Mouse (Mus musculus): ENCODE measurements at regions not wholly inside any gene's neighbourhood (a gene's known extent, or its start where the extent isn't known, plus 50 kb on each side); places are given as distances from the start of the nearest gene placed in this dataset.
A peak's percentile ranks its signal among the peaks of the same experiment; 100 is the strongest.
"Not testable (repeated sequence)": the region's sequence is repeated elsewhere in the genome, so short reads cannot be mapped to it uniquely, and the experiment has no call there.

DNA sequence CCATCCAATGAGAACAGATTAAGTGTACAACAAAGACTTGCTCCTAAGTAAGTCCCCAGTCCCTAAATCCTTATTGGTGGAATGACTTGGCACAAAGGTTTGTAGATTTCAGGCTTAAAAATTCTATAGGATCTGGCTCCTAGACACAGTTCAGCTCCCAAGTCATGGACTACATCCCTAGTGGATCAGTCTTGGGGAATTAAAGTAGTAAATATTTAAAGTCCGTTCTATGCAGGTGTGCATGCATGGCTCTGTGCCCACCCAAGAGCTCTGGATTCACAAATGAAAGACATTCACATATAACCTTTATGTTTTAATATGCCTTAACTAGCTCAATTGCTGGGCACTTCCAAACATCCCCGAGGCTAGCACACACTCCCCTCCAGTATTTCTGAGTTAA lies 162.8 kb downstream of the Akr1d1 start:
- no peak for DNase-seq (ENCODE audit: low read depth, low spot score)

DNA sequence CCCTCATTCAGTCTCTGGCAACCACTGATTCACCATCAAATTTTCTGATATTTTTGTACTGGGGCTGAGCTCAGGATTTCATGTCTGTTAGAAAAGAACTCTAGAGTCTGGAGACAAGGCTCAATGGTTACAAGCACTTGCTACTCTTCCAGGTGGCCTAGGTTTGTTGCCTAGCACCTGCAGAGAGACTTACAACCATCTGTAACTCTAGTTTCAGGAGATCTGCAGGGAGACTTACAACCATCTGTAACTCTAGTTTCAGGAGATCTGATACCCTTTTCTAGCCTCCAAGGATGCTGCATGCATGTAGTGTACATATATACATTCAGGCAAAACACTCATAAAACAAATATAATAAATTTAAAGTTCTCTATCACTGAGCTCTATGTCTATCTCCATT lies 166.1 kb downstream of the Akr1d1 start:
- no peak for DNase-seq (ENCODE audit: low read depth, low spot score)

DNA sequence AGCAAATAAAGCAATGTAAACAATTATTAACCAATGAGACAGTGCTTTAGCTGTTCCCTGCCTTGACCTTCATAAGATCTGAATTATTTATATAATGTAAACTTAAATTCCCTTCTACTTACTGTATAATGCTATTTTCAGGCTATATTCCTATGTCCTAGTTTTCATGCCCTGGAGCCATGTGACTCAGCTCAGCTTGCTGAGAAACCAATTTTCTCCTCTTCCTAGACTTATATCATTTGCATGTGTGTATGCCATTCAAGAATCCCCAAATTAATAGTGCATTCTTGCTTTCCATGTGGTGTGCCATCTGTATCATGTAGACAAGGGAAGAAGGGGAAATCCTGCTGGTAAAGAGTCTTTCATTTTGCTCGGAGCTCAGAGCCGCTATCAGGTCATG lies 166.7 kb upstream of the Trim24 start:
- DNase-seq (ENCODE audit: low read depth, low spot score) = peak; percentile 30

DNA sequence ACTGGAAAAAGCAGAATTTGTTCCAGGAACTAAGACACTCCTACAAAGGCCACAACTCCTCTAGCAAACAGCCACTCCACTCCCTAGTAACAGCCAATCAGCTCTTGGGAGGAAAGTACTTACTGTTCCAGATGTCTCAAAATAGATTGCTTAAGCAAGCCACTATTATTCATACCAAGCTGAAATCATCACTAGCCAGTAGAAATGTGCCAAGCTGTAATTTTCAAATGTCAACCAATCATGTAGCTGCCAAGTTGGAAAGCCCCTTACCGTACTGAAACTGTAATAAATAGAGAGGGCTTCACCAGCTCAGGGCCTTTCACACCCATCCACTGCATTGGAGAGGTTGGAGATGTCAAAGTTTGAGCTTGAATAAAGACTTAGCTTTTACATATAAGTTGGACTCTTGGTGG lies 164.9 kb upstream of the Trim24 start:
- DNase-seq (ENCODE audit: low read depth, low spot score) = peak; percentile 7

DNA sequence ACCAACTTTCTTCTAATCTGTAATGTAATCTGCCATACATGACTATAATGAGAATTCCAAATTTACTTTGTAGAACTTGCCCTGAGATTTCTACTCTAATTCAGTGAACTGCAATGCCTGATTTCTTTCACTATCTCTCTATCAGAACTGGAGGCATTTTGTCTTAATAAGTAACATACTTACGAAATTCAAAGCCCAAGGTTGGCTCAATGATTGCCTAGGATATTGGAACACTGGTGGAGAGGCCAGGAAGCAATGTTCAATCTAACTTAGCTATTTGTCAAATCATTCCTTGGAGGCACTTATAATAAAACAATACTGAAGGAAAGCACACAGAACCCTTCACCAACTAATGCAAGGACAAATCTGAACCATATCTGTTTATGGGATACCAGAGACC lies 162.9 kb upstream of the Trim24 start:
- DNase-seq (ENCODE audit: low read depth, low spot score) = not testable (repeated sequence)

DNA sequence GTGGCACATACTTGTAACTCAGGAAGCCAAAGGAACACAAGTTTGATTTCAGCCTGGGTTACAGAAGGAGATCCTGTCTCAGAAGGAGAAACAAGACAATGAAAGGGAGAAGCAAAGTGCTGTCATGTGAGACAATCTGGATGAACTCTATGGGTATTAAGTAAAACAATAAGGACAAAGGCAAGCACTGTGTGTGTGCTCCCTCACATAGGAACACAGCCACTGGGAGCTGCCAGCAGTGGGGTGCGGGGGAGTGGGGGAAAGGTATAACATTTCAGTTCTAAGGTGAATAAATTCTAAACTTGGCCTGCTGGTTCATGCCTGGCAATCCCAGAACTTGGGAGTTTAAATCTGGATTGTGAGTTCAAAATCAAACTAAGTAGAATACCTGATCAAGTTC lies 158.8 kb upstream of the Trim24 start:
- DNase-seq (ENCODE audit: low read depth, low spot score) = no peak

DNA sequence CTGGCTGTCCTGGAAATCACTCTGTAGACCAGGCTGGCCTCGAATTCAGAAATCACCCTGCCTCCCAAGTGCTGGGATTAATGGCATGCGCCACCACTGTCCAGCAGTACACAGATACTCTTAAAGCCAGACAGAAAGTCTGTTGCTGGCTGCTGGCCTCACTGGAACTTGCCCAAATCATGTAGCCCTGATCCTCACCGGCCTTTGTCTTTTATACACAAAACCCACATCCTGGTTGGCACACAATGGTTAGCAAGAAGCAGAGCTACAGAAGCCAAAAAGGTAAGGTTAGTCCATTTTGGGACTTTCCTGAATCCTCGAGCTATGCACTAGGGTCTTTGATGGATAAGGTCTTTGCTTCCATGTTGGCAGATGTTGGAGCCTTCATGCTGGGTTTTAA lies 157.2 kb upstream of the Trim24 start:
- DNase-seq (ENCODE audit: low read depth, low spot score) = no peak

DNA sequence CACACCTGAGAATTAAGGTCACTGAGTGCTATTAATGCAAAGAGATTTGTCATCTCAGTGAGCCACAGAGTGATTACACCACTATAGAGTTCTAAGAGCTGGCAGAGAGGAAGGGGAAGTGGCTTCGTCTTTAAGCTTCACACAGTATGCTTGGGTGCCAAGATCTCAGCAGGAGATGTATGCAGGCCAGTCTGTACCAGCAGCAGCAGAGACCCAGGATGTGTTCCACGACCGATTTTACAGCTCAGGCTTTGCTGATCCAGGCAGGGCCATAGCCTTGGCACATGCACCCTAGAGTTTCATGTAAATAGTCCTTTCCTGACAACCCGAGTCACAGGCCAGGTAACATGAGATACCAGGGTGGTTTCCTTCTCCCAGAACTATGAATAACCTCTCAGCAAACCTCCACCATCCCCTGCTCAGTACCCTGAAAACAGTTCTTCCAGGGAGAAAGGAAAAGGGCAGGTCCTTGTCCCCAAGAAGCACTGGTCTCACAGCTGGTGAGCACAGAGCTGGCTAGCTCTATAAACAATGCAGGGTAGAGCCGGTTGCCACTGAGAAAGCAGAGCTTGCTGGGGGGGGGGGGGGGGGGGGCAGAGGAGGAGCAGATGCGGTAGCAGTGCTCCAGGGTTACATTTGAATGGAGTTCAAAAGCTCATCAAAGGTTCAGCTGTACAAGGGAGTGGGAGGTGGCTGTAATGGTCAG lies 156.2 kb upstream of the Trim24 start:
- peak; percentile 37 for DNase-seq (ENCODE audit: low read depth, low spot score)

DNA sequence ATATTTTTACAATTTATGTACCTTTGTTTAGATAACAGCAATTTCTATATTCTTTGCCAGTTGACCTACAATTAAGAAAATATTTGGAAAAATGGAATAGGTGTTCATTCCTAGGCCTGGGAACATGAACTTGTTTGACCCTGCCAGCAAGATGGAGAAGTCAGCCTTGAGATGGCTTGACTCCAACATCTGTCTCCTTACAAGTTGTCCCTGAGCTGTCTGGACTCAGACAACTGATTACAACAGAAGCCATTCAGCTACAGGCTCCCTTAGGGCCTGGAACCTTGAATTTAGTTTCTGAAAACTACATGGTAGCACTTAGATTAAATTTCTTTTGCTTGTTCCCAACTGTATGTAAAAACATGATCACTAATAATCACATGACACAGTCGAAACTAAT lies 148.9 kb upstream of the Trim24 start:
- no peak for DNase-seq (ENCODE audit: low read depth, low spot score)

DNA sequence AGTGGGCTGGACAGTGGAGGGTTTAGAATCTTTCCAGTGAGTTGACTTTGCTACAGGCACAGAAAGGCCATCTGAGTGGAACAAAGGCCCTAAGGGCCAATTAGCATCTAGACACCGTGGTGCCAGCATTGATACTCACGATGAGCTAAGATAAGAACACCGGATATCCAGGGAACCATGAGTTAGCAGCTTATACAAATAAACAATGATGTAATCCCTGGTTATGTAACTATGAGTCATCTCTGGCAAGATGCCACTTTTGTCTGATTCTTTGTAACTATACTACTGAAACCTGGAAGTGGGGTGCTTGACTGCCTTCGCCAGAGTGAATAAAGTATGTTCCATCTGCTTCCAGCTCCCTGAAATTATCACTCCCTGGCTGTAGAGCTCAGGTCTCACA lies 147.3 kb upstream of the Trim24 start:
- peak; percentile 88 for DNase-seq (ENCODE audit: low read depth, low spot score)

DNA sequence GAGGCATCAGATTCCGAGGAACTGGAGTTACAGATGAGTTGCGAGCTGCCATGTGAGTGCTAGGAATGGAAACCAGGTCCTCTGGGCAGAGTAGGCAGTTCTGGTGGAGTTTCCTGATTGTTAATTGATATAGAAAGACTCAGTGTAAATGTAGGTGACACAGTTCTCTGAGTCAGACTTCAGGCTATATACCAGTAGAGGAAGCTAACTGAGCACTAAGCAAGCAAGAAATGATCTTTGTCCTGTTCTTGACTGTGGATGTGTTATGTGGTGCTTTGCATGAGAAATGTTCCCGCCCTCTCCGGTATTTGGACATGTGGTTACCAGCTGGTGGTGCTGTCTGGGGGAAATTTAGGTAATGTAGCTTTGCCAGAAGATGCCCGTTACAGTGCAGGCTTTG lies 146.4 kb upstream of the Trim24 start:
- DNase-seq (ENCODE audit: low read depth, low spot score) = no peak

DNA sequence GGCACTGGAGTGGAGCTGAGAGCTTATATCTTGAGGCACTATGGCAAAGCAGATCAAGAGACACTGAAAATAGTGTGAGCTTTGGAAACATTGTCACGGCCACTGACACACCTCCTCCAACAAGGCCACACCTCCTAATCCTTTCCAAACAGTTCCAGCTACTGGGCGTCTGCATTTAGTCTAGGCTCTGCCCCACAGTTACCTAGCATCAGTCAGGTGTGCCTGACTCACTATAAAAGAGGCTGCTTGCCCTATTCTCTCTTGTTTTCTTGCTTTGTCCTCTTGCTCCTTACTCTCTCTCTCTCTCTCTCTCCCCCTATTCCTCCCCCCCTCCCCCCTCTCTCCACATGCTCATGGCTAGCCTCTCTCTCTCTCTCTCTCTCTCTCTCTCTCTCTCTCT lies 142.0 kb upstream of the Trim24 start:
- DNase-seq (ENCODE audit: low read depth, low spot score) = no peak

DNA sequence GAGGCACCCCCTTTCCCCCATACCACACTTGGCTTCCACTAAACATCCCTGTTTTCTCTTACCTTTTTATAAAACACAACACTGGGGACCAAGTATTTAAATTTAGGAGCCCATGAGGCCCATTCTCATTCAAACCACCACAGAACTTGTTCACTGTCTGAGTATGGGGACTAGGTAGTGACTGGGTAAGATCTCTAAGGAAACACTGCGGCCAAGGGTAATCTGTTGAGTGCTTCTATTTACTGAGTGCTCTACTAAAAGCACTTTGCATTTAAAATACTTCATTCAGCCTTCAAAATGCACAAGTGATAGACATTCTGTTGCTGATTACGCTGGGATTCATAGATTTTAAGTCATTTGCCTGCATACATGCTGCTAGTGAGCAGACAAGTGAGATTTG lies 141.4 kb upstream of the Trim24 start:
- DNase-seq (ENCODE audit: low read depth, low spot score) = no peak

DNA sequence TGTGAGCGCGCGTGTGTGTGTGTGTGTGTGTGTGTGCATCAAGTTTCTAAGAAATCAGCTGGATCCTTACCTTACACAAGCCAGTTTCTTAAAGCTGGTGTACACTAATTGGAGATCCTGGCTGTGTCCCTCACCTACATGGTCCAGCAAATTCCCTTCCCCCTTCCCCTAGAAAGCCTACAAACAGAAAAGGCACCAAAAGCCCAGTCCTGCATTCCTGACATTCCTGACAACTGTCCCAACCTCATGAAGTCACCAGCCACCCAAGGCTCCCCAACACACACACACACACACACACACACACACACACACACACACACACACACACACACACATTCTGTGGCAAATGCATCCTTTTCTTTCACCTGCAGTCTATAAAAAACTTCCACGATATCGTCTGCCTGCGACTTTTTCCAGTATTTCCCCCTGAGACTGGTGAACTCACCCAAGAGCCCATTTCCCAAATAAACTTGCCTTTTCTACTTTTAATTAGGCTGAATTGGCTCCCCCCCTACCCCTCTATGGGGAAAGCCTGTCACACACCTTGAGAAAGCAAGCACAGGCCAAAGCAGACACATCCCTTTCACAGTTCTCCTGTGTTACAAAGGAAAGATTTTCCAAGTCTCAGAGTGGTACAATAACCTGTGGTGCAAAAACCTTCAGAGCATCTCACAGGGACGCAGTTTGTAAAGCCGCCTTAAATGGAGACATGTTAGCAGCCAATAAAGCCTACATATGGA lies 139.9 kb upstream of the Trim24 start:
- no peak for DNase-seq (ENCODE audit: low read depth, low spot score)

DNA sequence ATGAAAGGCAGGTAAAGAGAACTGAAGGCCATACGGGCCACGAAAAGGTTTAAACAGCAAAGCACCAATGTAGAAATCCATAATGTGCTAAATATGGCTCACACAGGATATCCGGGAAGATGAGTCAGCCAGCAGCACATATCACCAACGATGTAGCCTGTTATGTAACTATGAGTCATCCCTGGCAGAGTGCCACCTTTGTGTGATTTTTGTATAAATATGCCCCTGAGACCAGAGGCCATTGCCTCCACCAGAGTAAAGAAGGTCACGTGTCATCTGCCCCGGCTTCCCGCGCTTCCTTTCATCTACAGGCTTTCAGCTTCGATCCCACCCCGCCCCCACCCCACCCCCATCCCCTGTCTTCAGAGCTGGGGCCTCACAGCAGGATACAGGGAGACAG lies 138.2 kb upstream of the Trim24 start:
- peak; percentile 80 for DNase-seq (ENCODE audit: low read depth, low spot score)

DNA sequence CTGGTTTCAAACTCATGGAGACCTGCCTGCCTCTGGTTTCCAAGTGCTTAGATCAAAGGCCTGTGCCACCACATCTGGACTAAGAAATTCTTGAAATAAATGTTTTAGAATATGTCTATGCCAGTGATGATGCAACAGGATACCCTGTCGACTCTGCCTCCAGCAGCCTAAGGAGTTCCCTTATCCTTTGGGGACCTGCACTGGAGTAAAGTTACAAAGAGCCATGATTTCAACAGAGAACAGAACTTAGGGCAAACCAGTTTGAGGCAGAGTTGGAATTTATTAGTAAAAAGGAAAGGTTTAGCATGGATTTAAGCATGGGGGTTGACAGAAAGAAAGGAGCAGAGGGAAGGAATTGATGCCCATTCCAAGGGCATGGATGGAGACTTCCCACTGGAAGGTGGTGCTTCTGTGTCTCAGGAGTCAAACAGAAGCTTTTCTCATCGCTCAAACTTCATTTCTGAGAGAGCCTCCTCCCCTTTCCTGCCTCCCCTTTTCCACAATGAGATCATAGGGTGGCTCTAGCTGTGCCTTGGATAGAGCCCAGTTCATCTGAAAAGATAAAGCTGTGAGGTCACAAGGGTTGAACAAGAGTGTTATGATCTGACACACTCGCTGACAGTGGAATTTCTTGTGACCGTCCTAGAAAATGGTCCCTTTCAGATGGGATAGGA lies 135.2 kb upstream of the Trim24 start:
- DNase-seq (ENCODE audit: low read depth, low spot score) = no peak

DNA sequence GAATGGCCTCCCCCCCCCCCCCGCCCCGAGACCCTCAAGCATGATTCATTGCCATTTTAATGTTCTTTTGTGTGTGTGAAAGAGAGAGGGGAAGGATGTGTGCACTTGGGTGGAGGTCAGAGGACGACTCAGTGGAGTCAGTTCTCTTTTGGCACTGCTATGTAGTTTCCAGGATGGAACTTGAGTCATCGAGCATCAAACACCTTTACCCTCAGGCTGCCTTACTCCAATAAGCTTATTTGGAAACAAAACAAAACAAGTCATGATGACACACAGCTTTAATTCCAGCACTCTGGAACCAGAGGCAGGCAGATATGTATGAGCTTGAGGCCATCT lies 134.7 kb upstream of the Trim24 start:
- no peak for DNase-seq (ENCODE audit: low read depth, low spot score)

DNA sequence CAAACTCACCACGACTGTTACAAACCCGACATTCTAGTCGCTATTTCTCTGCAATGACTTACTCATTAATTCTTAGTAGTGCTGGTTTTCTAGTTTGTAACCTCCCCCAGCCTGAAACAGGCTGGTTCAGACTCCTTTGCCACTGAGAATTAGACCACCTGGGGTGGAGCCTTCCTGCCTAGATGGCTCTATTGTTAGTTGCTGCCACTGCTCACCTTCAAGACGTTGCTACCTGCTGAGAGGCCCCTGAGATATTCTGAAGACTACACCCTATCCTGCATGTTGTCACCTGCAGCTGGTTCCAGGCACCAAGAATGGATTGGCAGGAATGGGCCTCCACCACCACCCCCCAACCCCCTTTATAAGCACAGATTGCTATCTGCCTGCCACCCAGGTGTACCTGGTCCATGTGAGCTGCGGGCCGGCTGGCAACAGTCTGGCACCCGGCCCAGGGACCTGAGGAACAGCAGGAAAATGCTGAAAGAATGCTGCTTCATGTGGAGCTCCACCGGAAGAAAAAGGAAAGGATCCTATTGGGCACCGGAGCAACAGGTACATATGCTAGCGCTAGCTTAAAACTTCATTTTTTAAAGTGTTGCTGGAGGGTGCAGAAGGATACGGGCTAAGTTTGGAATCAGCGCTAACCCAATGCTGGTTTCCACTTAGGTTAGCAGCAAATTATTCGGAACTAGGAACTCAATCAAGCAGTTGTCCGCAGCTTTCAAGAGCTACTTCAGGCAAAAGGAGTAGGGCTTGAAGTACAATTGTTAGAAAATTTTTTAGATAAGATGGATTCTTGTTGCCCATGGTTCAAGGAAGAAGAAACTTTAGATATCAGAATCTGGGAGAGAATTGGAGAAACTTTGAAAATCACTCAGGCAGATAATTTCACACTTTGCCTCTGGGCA lies 129.4 kb upstream of the Trim24 start:
- DNase-seq (ENCODE audit: low read depth, low spot score) = no peak

DNA sequence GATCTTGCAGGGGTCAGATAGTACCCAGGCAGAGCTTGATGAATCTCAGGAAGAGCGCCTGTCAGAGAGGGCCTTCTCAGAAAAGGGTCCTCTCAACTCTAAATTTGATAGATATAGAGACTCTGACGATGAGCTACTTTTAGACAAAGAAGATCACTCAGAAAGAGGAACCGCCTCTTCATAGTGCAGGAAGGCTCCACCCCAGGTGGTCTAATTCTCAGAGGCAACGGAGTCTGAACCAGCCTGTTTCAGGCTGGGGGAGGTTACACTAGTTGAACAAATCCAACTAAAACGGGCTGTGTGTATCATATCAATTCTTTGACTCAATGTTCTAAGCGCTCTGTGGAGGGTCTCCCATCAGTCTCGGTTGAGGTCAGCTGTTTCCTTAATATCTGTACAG lies 128.7 kb upstream of the Trim24 start:
- not testable (repeated sequence) for DNase-seq (ENCODE audit: low read depth, low spot score)

DNA sequence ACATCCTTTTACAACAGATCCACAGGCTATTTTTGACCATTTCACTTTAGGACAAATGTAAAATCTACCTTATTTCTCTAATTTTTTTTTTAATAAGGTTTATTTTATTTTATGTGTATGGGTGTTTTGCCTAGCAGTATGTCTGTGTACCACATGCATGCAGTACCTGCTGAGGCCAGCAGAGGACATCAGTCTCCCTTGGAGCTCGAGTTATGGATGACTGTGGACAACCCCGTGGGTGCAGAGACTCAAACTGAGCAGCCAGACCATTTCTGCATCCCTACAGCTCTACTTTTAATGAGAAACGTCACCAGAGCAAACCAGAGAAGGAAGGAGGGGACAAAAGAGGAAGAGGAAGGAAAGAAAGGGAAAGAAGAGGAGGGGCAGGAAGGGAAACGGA lies 125.9 kb upstream of the Trim24 start:
- DNase-seq (ENCODE audit: low read depth, low spot score) = no peak

DNA sequence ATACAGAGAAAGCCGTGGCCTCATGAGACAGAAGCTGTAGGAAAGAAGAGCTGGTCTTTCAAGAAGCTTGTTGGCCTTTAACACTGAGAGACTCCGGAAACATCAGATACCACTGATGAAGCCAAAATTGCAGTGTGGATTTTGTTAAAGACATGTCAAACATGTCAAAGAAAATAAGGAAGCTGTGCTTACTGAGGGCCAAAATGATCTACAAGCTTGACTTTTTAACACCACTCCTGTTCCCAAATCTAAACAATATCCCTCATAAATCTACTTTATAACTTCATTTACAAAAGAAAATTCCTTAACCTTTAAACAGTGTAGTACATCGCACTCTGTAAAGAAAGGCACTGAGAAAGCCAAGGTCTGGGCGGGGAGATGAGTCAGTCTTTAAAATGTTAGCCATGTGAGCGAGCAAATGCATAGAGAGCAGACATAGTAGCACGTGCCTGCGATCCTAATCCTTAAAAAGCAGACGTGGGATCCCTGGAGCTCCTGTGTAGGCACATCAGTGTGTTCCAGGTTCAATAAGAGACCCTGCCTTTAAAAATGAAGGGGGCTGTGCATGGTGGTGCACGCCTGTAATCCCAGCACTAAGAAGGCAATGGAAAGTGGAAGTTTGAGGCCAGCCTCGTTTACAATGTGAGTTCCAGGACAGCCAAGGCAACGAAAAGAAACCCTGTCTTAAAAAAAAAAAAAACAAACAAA lies 125.1 kb upstream of the Trim24 start:
- no peak for DNase-seq (ENCODE audit: low read depth, low spot score)
